Mouse (Mus musculus): ENCODE measurements around the gene Unc13b.

DNA sequence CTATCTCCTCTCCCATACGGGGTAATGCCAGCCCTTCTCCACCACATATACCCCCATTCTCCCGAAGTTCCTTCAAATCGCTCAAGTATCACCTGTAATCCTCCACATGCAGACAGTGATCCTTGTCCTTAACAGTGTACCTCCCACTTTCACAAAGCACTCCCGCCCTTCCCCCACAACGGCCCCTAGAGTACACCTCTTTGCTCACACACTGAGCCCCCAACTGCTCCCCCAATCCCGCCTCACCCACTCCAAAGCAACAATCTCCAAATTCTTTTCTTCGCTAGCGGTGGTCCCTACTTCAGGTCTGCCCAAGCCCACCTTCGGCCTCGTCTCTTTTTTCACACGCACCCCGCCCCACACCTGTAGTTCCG, 13.5 kb upstream of the Unc13b start:
- TF ChIP-seq GATA1 (IDR thresholded peaks at IDR 0.05; ENCODE audit: borderline replicate concordance, low read length): no peak
- no peak for TF ChIP-seq FLI1 (IDR thresholded peaks at IDR 0.05; ENCODE audit: low read length)
